18 mouse cellular contexts compared by ENCODE assay signal in the genomic region with DNA sequence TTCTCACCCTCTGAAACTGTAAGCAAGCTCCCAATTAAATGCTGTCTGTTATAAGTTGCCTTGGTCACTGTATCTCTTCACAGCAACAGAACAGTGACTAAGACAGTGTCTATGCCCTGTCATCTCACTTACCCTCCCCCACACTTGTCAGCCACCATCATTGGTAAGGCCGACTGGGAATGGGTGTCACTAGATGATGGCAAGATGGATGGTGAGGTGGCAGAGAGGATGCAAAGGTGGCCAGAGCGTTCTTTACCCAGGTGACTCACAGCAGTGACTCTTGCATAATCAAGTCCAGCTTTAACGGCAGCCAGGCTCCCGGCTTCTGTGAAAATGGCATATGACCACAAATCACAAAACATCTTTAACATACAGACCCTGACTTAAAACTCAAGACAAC.
"Had no signal": no experiment of that assay in that cellular context is flagged by ENCODE, and none has a peak within 500 bp of the region (broad histone marks: within the 10 kb centered on the region; RNA-seq: fewer than 3 reads in every experiment).

No protein-coding gene starts in this region.

- H3K36me3 ChIP-seq: midbrain, embryonic 10.5 days; midbrain, embryonic 12.5 days; neural tube, embryonic 13.5 days; neural tube, embryonic 15.5 days had no signal

- H3K27me3 ChIP-seq: neural tube, embryonic 13.5 days; neural tube, embryonic 15.5 days had no signal

- DNase-seq: lung, adult 18-20 months; lung, embryonic 14.5 days; lung, postnatal 10 days; midbrain, embryonic 14.5 days; retina, postnatal 1 day; right cerebral cortex, adult 18-20 months; right cerebral cortex, postnatal 25 days; right cerebral cortex, postnatal 4 days; spleen, adult 18-20 months; thymus, adult 2 months; thymus, postnatal 25 days; thymus, postnatal 4 days had no signal

- H3K4me1 ChIP-seq: midbrain, embryonic 12.5 days; neural tube, embryonic 13.5 days; neural tube, embryonic 15.5 days had no signal

- H3K9me3 ChIP-seq: midbrain, embryonic 10.5 days; midbrain, embryonic 12.5 days; neural tube, embryonic 13.5 days; neural tube, embryonic 15.5 days had no signal

- ATAC-seq: midbrain, embryonic 16.5 days had no signal

- H3K4me3 ChIP-seq: midbrain, embryonic 10.5 days; midbrain, embryonic 12.5 days; myocyte; neural tube, embryonic 13.5 days; neural tube, embryonic 15.5 days had no signal
